Mouse (Mus musculus): Measurements from ENCODE around the gene Arid1b. TPM values are rescaled to one million over a fixed set of nuclear protein-coding genes. Genes with fewer than 3 reads are reported as not detected.

Gene Arid1b
- polyA plus RNA-seq, 1 experiment from 2014 or later = 9.6 TPM

- 90% methylated on average over 6 of the region's 6 CpGs for WGBS
- Histone ChIP-seq H3K4me1 (peaks cover 84% of the 10 kb centered on the region), H3K9me3 (no peaks in the 10 kb centered on the region), H3K27ac (no peak overlapping the region), H3K4me3 (no peak overlapping the region), H3K27me3 (ENCODE audit: poor library complexity, severe bottlenecking) (no peaks in the 10 kb centered on the region), H3K36me3 (replicated peaks) (peaks cover 23% of the 10 kb centered on the region)
- DNase-seq (ENCODE audit: extremely low spot score, low spot score) = no peak
Measured at GRCm38 (mm10) chr17:5055412-5055811, 61.3 kb downstream of the Arid1b start.

- Histone ChIP-seq H3K36me3 (replicated peaks) (peaks cover 23% of the 10 kb centered on the region), H3K27ac (no peak overlapping the region), H3K9me3 (no peaks in the 10 kb centered on the region), H3K4me1 (peaks cover 85% of the 10 kb centered on the region), H3K27me3 (ENCODE audit: poor library complexity, severe bottlenecking) (no peaks in the 10 kb centered on the region), H3K4me3 (no peak overlapping the region)
- no peak for DNase-seq (ENCODE audit: extremely low spot score, low spot score)
- WGBS = 75% methylated on average over 4 of the region's 4 CpGs
Measured at GRCm38 (mm10) chr17:5056654-5057053, 62.5 kb downstream of the Arid1b start.

GRCm38 (mm10) chr17:5057286-5057685, 63.2 kb downstream of the Arid1b start:
- 24% methylated on average over 4 of the region's 4 CpGs for WGBS
- H3K9me3 ChIP-seq = no peaks in the 10 kb centered on the region
- H3K4me3 ChIP-seq = no peak overlapping the region
- H3K4me1 ChIP-seq = peaks cover 79% of the 10 kb centered on the region
- H3K36me3 ChIP-seq (replicated peaks) = peaks cover 23% of the 10 kb centered on the region
- 0 out of 2 replicates have a peak overlapping the region, but pooled peaks have one; percentile 25 for H3K27ac ChIP-seq
- DNase-seq (ENCODE audit: extremely low spot score, low spot score) = no peak
- no peaks in the 10 kb centered on the region for H3K27me3 ChIP-seq (ENCODE audit: poor library complexity, severe bottlenecking)

- Histone ChIP-seq H3K9me3 (no peaks in the 10 kb centered on the region), H3K4me1 (peaks cover 71% of the 10 kb centered on the region), H3K27ac (no peak overlapping the region), H3K27me3 (ENCODE audit: poor library complexity, severe bottlenecking) (no peaks in the 10 kb centered on the region), H3K36me3 (replicated peaks) (peaks cover 21% of the 10 kb centered on the region), H3K4me3 (no peak overlapping the region)
- WGBS = 8% methylated on average over 10 of the region's 10 CpGs
- DNase-seq (ENCODE audit: extremely low spot score, low spot score) = peak; percentile 58
Measured at GRCm38 (mm10) chr17:5057944-5058720, 64.0 kb downstream of the Arid1b start.

- Histone ChIP-seq H3K4me1 (peaks cover 66% of the 10 kb centered on the region), H3K36me3 (replicated peaks) (peaks cover 15% of the 10 kb centered on the region), H3K27ac (no peak overlapping the region), H3K4me3 (no peak overlapping the region), H3K9me3 (no peaks in the 10 kb centered on the region), H3K27me3 (ENCODE audit: poor library complexity, severe bottlenecking) (no peaks in the 10 kb centered on the region)
- WGBS = 78% methylated on average over 9 of the region's 9 CpGs
- DNase-seq (ENCODE audit: extremely low spot score, low spot score) = no peak
Measured at GRCm38 (mm10) chr17:5059092-5059601, 65.0 kb downstream of the Arid1b start.

- Histone ChIP-seq H3K4me3 (no peak overlapping the region), H3K9me3 (no peaks in the 10 kb centered on the region), H3K36me3 (replicated peaks) (peaks cover 6% of the 10 kb centered on the region), H3K27ac (no peak overlapping the region), H3K27me3 (ENCODE audit: poor library complexity, severe bottlenecking) (no peaks in the 10 kb centered on the region), H3K4me1 (peaks cover 61% of the 10 kb centered on the region)
- no peak for DNase-seq (ENCODE audit: extremely low spot score, low spot score)
- WGBS = 53% methylated on average over 5 of the region's 5 CpGs
Measured at GRCm38 (mm10) chr17:5060515-5061084, 66.5 kb downstream of the Arid1b start.

- WGBS = 91% methylated on average over 3 of the region's 3 CpGs
- no peaks in the 10 kb centered on the region for H3K27me3 ChIP-seq (ENCODE audit: poor library complexity, severe bottlenecking)
- H3K4me1 ChIP-seq = peaks cover 59% of the 10 kb centered on the region
Measured at GRCm38 (mm10) chr17:5061183-5061582, 67.1 kb downstream of the Arid1b start.

GRCm38 (mm10) chr17:5061593-5061992, 67.5 kb downstream of the Arid1b start:
- Histone ChIP-seq H3K4me3 (no peak overlapping the region), H3K27ac (no peak overlapping the region), H3K27me3 (ENCODE audit: poor library complexity, severe bottlenecking) (no peaks in the 10 kb centered on the region), H3K36me3 (replicated peaks) (0 out of 2 replicates have a peak, but pooled peaks cover 2% of the 10 kb centered on the region), H3K4me1 (peaks cover 59% of the 10 kb centered on the region), H3K9me3 (no peaks in the 10 kb centered on the region)
- no peak for DNase-seq (ENCODE audit: extremely low spot score, low spot score)
- 88% methylated on average over 5 of the region's 5 CpGs for WGBS

More at GRCm38 (mm10) chr17:5061183-5061582, 67.1 kb downstream of the Arid1b start:
- Histone ChIP-seq H3K27ac (no peak overlapping the region), H3K36me3 (replicated peaks) (0 out of 2 replicates have a peak, but pooled peaks cover 2% of the 10 kb centered on the region), H3K9me3 (no peaks in the 10 kb centered on the region), H3K4me3 (no peak overlapping the region)
- no peak for DNase-seq (ENCODE audit: extremely low spot score, low spot score)

- Histone ChIP-seq H3K4me3 (no peak overlapping the region), H3K27me3 (ENCODE audit: poor library complexity, severe bottlenecking) (no peaks in the 10 kb centered on the region), H3K9me3 (no peaks in the 10 kb centered on the region), H3K27ac (no peak overlapping the region), H3K4me1 (peaks cover 52% of the 10 kb centered on the region), H3K36me3 (replicated peaks) (0 out of 2 replicates have a peak, but pooled peaks cover 2% of the 10 kb centered on the region)
- no peak for DNase-seq (ENCODE audit: extremely low spot score, low spot score)
- 90% methylated on average over 9 of the region's 9 CpGs for WGBS
Measured at GRCm38 (mm10) chr17:5063471-5064176, 69.5 kb downstream of the Arid1b start.

- H3K27ac ChIP-seq = no peak overlapping the region
- no peak for DNase-seq (ENCODE audit: extremely low spot score, low spot score)
- peaks cover 40% of the 10 kb centered on the region for H3K4me1 ChIP-seq
- H3K36me3 ChIP-seq (replicated peaks) = 0 out of 2 replicates have a peak, but pooled peaks cover 2% of the 10 kb centered on the region
- WGBS = 83% methylated on average over 6 of the region's 6 CpGs
- H3K27me3 ChIP-seq (ENCODE audit: poor library complexity, severe bottlenecking) = no peaks in the 10 kb centered on the region
- no peak overlapping the region for H3K4me3 ChIP-seq
- no peaks in the 10 kb centered on the region for H3K9me3 ChIP-seq
Measured at GRCm38 (mm10) chr17:5064777-5065176, 70.6 kb downstream of the Arid1b start.

- Histone ChIP-seq H3K36me3 (replicated peaks) (0 out of 2 replicates have a peak, but pooled peaks cover 2% of the 10 kb centered on the region), H3K27me3 (ENCODE audit: poor library complexity, severe bottlenecking) (no peaks in the 10 kb centered on the region), H3K27ac (no peak overlapping the region), H3K9me3 (no peaks in the 10 kb centered on the region), H3K4me3 (no peak overlapping the region), H3K4me1 (peaks cover 35% of the 10 kb centered on the region)
- whole genome bisulfite sequencing = 92% methylated on average over 6 of the region's 6 CpGs
- no peak for DNase-seq (ENCODE audit: extremely low spot score, low spot score)
Measured at GRCm38 (mm10) chr17:5065270-5065669, 71.1 kb downstream of the Arid1b start.

- no peak for DNase-seq (ENCODE audit: extremely low spot score, low spot score)
- 87% methylated on average over 8 of the region's 8 CpGs for WGBS
- no peak overlapping the region for H3K27ac ChIP-seq
- H3K36me3 ChIP-seq (replicated peaks) = peaks cover 11% of the 10 kb centered on the region
- peaks cover 31% of the 10 kb centered on the region for H3K4me1 ChIP-seq
- no peak overlapping the region for H3K4me3 ChIP-seq
- H3K9me3 ChIP-seq = no peaks in the 10 kb centered on the region
- H3K27me3 ChIP-seq (ENCODE audit: poor library complexity, severe bottlenecking) = no peaks in the 10 kb centered on the region
Measured at GRCm38 (mm10) chr17:5066835-5067234, 72.7 kb downstream of the Arid1b start.

All from forebrain, embryonic 10.5 days (tissue).